Mouse (Mus musculus) brain, embryonic 14.5 days (tissue): ENCODE data around the gene Plcd1.

Experiments used
- CTCF ChIP-seq: fragments of 200-500 bp; IDR thresholded peaks from 2 replicates; pipeline ENCODE4 v1.5.1; 2012; ENCODE audit warnings: inconsistent platforms, mild to moderate bottlenecking, moderate library complexity, borderline replicate concordance; ENCODE audit not compliant: insufficient read depth, insufficient read length; ENCODE audit errors: extremely low read depth
- POLR2A ChIP-seq: fragments of 200-500 bp; IDR thresholded peaks from 2 replicates; pipeline ENCODE4 v1.6.1; 2012; ENCODE audit warnings: mild to moderate bottlenecking, inconsistent platforms, borderline replicate concordance; ENCODE audit not compliant: poor library complexity, insufficient read depth, insufficient read length, severe bottlenecking; ENCODE audit errors: extremely low read depth

DNA sequence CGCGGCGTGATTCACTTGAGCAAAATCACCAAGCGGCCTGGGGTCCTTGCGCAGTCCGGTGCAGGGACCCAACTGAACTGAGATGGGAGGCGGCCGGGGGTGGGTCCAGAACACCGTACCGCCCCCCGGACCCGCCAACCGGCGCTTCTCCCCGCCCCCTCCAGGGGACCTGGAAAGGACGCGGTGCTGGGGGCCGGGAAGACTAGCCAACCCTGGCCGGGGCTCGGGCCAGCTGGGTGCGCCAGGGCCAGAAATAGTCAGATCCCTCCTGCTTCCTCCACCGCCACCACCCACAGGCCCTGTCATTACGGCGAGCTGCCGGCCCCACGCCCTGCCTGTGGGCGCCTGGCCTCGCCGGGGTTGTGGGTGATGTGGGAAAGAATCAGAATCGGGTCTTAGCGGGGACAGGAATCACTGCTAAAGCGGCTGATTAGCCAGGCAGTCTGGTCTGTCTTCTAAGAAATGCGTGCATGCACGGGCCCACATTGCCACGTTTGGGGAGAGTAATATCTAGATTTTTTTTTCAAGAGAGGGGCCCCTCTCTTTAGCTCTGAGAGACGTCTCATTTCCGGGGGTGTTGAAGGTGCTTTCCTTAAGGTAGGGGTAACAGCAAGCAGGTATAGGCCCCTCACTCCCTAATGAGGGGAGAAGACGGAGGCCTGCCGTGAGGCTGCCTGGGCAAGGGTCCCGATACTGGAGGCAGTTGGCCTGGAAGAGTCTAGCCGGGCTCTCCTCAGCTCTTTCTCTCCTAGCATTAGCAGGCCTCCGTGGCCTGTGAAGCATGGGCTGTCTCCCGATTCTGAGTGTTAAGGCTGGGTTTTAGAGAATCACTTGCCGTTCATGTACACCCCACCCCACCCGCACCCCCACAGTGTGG is at the start of gene Plcd1:
- no peak for TF ChIP-seq CTCF
- TF ChIP-seq POLR2A, result 0 out of 2 replicates have a peak, but pooled peaks have one; percentile 18
